Mouse (Mus musculus) telencephalon, adult 2 months (tissue): ENCODE data around the gene Mtg1.

Experiments used
- DNase-seq: peaks from one replicate; pipeline ENCODE4 v3.0.0-alpha.2; 2011; ENCODE audit warnings: low read depth, low spot score

The Mtg1 gene

GRCm38 (mm10) chr7:140188391-140189328, 51.3 kb downstream of the Mtg1 start:
- no peak for DNase-seq

- DNase-seq, result no peak
These were observed 53.1 kb downstream of the Mtg1 start for GRCm38 (mm10) chr7:140190435-140190834.

GRCm38 (mm10) chr7:140192445-140192844, 55.1 kb downstream of the Mtg1 start:
- DNase-seq, result no peak

DNA sequence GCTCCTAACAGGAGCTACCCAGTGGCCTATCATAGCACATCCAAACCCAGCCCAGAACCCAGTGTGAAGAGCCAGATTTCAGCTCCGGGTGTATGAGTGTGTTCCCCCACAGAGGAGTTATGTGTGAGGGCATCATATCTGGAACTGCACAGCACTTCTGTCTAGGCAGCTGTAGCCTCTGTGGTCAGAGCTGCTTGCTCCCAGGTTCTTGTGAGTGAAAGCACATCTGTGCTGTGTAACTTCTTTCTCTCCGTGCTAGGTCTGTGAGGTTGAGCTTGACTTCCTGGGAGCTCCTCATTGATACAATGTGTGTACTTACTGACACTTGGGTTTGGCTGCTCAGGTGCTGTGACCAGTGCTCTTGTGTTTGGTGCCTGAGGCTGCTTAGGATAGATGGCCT, 55.5 kb downstream of the Mtg1 start:
- DNase-seq, result no peak

- DNase-seq, result peak; percentile 56
These were observed 56.7 kb downstream of the Mtg1 start for GRCm38 (mm10) chr7:140194031-140194430.

GRCm38 (mm10) chr7:140196002-140196401, 58.6 kb downstream of the Mtg1 start:
- DNase-seq, result no peak
